Mouse (Mus musculus): Measurements from ENCODE around the gene Ncoa7.
"Not testable (repeated sequence)": the region's sequence is repeated elsewhere in the genome, so short reads cannot be mapped to it uniquely, and the experiment has no call there.

Ncoa7 gene

GRCm38 (mm10) chr10:30788340-30788721, 14.8 kb downstream of the Ncoa7 start:
- in situ Hi-C loops (cut with MboI, MseI): no loop called here

- in situ Hi-C loops (cut with MboI, MseI): no loop called here
Observed at GRCm38 (mm10) chr10:30787684-30788339, 15.3 kb downstream of the Ncoa7 start.

GRCm38 (mm10) chr10:30786103-30786754, 16.9 kb downstream of the Ncoa7 start:
- in situ Hi-C loops (cut with MboI, MseI): no loop called here

- in situ Hi-C loops (cut with MboI, MseI): not testable (repeated sequence)
Observed at GRCm38 (mm10) chr10:30780921-30781320, 22.2 kb downstream of the Ncoa7 start.

GRCm38 (mm10) chr10:30778240-30778639, 24.9 kb downstream of the Ncoa7 start:
- in situ Hi-C loops (cut with MboI, MseI): no loop called here

GRCm38 (mm10) chr10:30775987-30776386, 27.1 kb downstream of the Ncoa7 start:
- in situ Hi-C loops (cut with MboI, MseI): no loop called here

GRCm38 (mm10) chr10:30775568-30775967, 27.6 kb downstream of the Ncoa7 start:
- in situ Hi-C loops (cut with MboI, MseI): no loop called here

GRCm38 (mm10) chr10:30774396-30774795, 28.7 kb downstream of the Ncoa7 start:
- in situ Hi-C loops (cut with MboI, MseI): no loop called here

GRCm38 (mm10) chr10:30773181-30773580, 29.9 kb downstream of the Ncoa7 start:
- in situ Hi-C loops (cut with MboI, MseI): no loop called here

- in situ Hi-C loops (cut with MboI, MseI): no loop called here
Observed at GRCm38 (mm10) chr10:30771417-30772158, 31.5 kb downstream of the Ncoa7 start.

- in situ Hi-C loops (cut with MboI, MseI): no loop called here
Observed at GRCm38 (mm10) chr10:30768820-30769219, 34.3 kb downstream of the Ncoa7 start.

- in situ Hi-C loops (cut with MboI, MseI): no loop called here
Observed at GRCm38 (mm10) chr10:30768250-30768649, 34.9 kb downstream of the Ncoa7 start.

- in situ Hi-C loops (cut with MboI, MseI): no loop called here
Observed at GRCm38 (mm10) chr10:30763179-30763770, 39.9 kb downstream of the Ncoa7 start.

- in situ Hi-C loops (cut with MboI, MseI): no loop called here
Observed at GRCm38 (mm10) chr10:30762284-30762964, 40.7 kb downstream of the Ncoa7 start.

GRCm38 (mm10) chr10:30759360-30760147, 43.6 kb downstream of the Ncoa7 start:
- in situ Hi-C loops (cut with MboI, MseI): no loop called here

GRCm38 (mm10) chr10:30756064-30756463, 47.1 kb downstream of the Ncoa7 start:
- in situ Hi-C loops (cut with MboI, MseI): no loop called here

GRCm38 (mm10) chr10:30754825-30755457, 48.2 kb downstream of the Ncoa7 start:
- in situ Hi-C loops (cut with MboI, MseI): loop anchor here (5.0 kb wide), 1 partner anchor 38 kb away; no protein-coding TSS in a partner anchor

- in situ Hi-C loops (cut with MboI, MseI): loop anchor here (5.0 kb wide), 1 partner anchor 37 kb away; no protein-coding TSS in a partner anchor
Observed at GRCm38 (mm10) chr10:30754082-30754481, 49.0 kb downstream of the Ncoa7 start.

GRCm38 (mm10) chr10:30752485-30752884, 50.6 kb downstream of the Ncoa7 start:
- in situ Hi-C loops (cut with MboI, MseI): loop anchor here (5.0 kb wide), 1 partner anchor 35 kb away; no protein-coding TSS in a partner anchor

GRCm38 (mm10) chr10:30751586-30751985, 51.5 kb downstream of the Ncoa7 start:
- in situ Hi-C loops (cut with MboI, MseI): loop anchor here (5.0 kb wide), 1 partner anchor 34 kb away; no protein-coding TSS in a partner anchor
